Mouse (Mus musculus) effector memory CD4-positive, alpha-beta T cell, adult 7 months (primary cell): ENCODE results near the gene Nr1d2. TPM values are rescaled to one million over a fixed set of nuclear protein-coding genes. Genes with fewer than 3 reads are reported as not detected.

ENCODE experiments used
- polyA plus RNA-seq: library from polyadenylated mRNA; unstranded; fragments of 100-300 nt; shearing (Covaris generic); gene quantifications from one replicate; pipeline ENCODE4 v1.2.1, GENCODE M21; 2017

Nr1d2 gene
- polyA plus RNA-seq, result 179 TPM

GRCm38 (mm10) chr14:18238750-18239731 lies at the start of gene Nr1d2:
Gene Nr1d2, minus strand, starts transcription at chr14:18239127.

GRCm38 (mm10) chr14:18270529-18271441 lies 31.9 kb upstream of the Nr1d2 start, which contains the start of the genes Nkiras1 and Rpl15:
Gene Nkiras1, plus strand, starts transcription at chr14:18271136.
Gene Rpl15, minus strand, starts transcription at chr14:18271391.

Other genes with a start within 250 kb of the Nr1d2 start
- 21.1 TPM for gene Nkiras1, start 32.0 kb upstream of the Nr1d2 start, polyA plus RNA-seq
- 468 TPM for gene Rpl15, start 32.3 kb upstream of the Nr1d2 start, polyA plus RNA-seq
- gene Ube2e1, start 92.7 kb upstream of the Nr1d2 start, polyA plus RNA-seq, result 68.8 TPM